Mouse (Mus musculus) forebrain, embryonic 11.5 days (tissue): ENCODE measurements at regions not wholly inside any gene's neighbourhood (a gene's known extent, or its start where the extent isn't known, plus 50 kb on each side); places are given as distances from the start of the nearest gene placed in this dataset.

Source experiments
- ATAC-seq: fragments of 200-750 bp; cut with Nextera tagmentation; replicated peaks from 2 replicates; pipeline ENCODE4 v1.8.0; 2017; ENCODE audit warnings: moderate TSS enrichment; ENCODE audit not compliant: low FRiP score
- DNase-seq: peaks from one replicate; pipeline ENCODE4 v3.0.0-alpha.2; 2017; ENCODE audit warnings: low spot score
- H3K27ac ChIP-seq: fragments of 300-500 bp; sonication (generic); 2 replicates; pipeline ENCODE4 v1.5.1; 2014; ENCODE audit warnings: low read depth, low read length
- H3K27me3 ChIP-seq: fragments of 300-500 bp; sonication (generic); 2 replicates; pipeline ENCODE4 v1.6.1; 2014; ENCODE audit warnings: mild to moderate bottlenecking, low read length, mixed read lengths; ENCODE audit not compliant: control insufficient read depth, insufficient read depth
- H3K36me3 ChIP-seq: fragments of 300-500 bp; sonication (generic); 2 replicates; pipeline ENCODE4 v1.6.1; 2014; ENCODE audit warnings: mild to moderate bottlenecking, low read length, moderate library complexity, mixed read lengths; ENCODE audit not compliant: control insufficient read depth, insufficient read depth
- H3K4me1 ChIP-seq: fragments of 300-500 bp; sonication (generic); replicated peaks from 2 replicates; pipeline ENCODE4 v1.6.1; 2014; ENCODE audit warnings: low read length, mixed read lengths; ENCODE audit not compliant: control insufficient read depth, insufficient read depth
- H3K4me2 ChIP-seq: fragments of 300-500 bp; sonication (generic); 2 replicates; pipeline ENCODE4 v1.6.1; 2014; ENCODE audit warnings: low read depth, mild to moderate bottlenecking, low read length, moderate library complexity, mixed read lengths; ENCODE audit not compliant: severe bottlenecking
- H3K4me3 ChIP-seq: fragments of 300-500 bp; sonication (generic); 2 replicates; pipeline ENCODE4 v1.5.1; 2014; ENCODE audit warnings: low read depth, low read length
- H3K9ac ChIP-seq: fragments of 300-500 bp; sonication (generic); 2 replicates; pipeline ENCODE4 v1.6.1; 2014; ENCODE audit warnings: low read length
- H3K9me3 ChIP-seq: fragments of 300-500 bp; sonication (generic); 2 replicates; pipeline ENCODE4 v1.6.1; 2016; ENCODE audit warnings: low read length, mixed read lengths; ENCODE audit not compliant: control insufficient read depth
- WGBS: fragments of 180-500 bp; shearing (Covaris S2); extraction: QIAGEN DNeasy Blood & Tissue Kit; methylation state at CpG from one replicate; pipeline ENCODE4 v1.1.7; 2014; 5-methylcytosine and 5-hydroxymethylcytosine counted together

DNA sequence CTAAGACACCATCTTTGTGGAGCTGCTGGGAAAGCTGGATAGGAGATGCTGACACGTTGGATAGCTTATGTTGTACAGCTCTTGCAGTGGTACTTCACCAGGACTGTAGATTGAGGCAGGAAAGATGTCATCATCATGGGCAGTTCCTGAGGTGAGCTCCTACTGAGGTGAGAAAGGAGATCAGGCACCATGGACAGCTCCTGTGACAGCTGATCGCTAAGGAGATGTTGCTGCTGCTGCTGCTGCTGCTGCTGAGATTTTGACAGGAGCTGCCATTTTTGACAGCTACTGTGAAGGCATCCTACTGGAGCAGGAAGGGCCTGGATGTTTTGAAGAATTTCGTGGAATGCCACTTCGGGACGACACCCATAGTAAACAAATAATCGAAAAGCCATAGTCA is 152.6 kb downstream of the Adam29 start:
- Histone ChIP-seq H3K27me3 (no peaks in the 10 kb centered on the region), H3K4me3 (no peak overlapping the region), H3K4me1 (no peaks in the 10 kb centered on the region), H3K36me3 (no peaks in the 10 kb centered on the region), H3K27ac (no peak overlapping the region), H3K4me2 (no peak overlapping the region), H3K9ac (no peak overlapping the region), H3K9me3 (no peaks in the 10 kb centered on the region)
- ATAC-seq, result no peak
- no peak for DNase-seq
- 61% methylated on average over 6 of the region's 6 CpGs for WGBS

DNA sequence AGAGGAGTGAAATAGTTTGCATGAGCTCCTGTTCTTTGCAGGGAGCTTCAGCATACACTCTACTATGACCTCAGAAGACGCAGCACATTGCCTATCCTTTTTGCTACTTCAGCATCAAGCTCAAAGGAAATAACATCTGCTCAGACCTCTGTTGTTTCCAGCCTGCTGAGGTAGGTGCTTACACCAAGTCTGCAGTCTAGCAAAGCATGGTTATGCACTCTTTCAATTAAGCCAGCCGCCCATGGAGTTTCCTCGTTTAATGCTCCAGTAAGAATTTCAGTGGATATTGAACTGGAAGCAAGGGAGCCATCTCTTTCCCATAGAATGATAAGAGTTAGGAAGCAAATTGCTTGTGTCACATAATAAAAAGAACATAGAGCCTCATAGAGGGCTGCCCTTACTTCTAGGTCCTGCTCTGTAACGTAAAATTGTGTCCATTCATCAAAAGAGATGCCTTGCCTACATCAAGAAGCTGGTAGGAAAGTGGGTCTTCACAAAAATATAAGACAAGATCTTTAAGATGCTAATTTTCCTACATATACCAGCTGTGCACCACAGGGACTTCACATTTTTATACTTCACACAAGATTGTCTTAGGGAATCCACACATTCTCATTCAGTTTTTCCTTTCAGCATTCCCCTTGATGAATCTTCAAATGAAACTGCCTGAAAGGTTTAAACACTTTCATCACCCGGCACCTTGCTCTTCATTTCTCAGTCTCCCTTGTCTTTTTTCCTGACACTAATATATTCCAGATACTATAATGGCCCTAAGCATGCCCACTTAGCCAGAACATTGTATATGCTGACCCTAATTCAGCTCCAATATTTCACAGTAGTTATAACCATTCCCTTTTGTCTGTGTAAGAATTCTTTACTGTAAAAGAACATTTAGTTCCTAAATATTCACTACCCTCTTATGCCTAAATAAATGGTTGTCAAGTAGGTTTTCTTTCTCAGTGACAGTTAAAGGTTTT is 182.2 kb downstream of the Adam29 start:
- H3K4me1 ChIP-seq, result no peaks in the 10 kb centered on the region
- no peak overlapping the region for H3K9ac ChIP-seq
- no peak for DNase-seq
- H3K4me3 ChIP-seq, result no peak overlapping the region
- H3K27ac ChIP-seq, result no peak overlapping the region
- WGBS, result 82% methylated on average over 5 of the region's 5 CpGs
- H3K4me2 ChIP-seq, result no peak overlapping the region
- no peaks in the 10 kb centered on the region for H3K27me3 ChIP-seq
- no peak for ATAC-seq
- H3K9me3 ChIP-seq, result no peaks in the 10 kb centered on the region
- H3K36me3 ChIP-seq, result no peaks in the 10 kb centered on the region

DNA sequence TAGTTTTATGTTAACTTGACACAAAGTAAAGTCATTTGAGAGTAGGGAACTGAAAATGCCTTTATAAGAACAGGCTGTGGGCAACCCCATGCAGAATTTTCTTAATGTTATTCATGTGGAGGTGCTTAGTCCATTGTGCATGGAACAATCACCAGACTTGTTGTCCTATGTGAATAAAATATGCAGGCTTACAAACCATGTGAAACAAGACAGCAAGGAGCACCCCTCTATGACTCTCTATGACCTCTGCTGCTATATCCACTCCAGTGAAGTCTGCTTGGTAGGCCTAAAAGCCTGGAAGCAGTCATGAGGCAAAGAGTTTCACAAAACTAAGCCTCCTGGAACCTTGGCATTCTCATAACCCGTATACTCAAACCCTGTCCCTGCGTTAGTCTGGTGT is 215.0 kb downstream of the Adam29 start:
- Histone ChIP-seq H3K36me3 (no peaks in the 10 kb centered on the region), H3K4me2 (no peak overlapping the region), H3K9me3 (no peaks in the 10 kb centered on the region), H3K27me3 (no peaks in the 10 kb centered on the region), H3K4me1 (no peaks in the 10 kb centered on the region), H3K4me3 (no peak overlapping the region), H3K27ac (no peak overlapping the region), H3K9ac (no peak overlapping the region)
- WGBS, result 80% methylated on average over 2 of the region's 2 CpGs
- ATAC-seq (peak; percentile 65; the same call in 1 of the 2 replicates), DNase-seq (no peak)

DNA sequence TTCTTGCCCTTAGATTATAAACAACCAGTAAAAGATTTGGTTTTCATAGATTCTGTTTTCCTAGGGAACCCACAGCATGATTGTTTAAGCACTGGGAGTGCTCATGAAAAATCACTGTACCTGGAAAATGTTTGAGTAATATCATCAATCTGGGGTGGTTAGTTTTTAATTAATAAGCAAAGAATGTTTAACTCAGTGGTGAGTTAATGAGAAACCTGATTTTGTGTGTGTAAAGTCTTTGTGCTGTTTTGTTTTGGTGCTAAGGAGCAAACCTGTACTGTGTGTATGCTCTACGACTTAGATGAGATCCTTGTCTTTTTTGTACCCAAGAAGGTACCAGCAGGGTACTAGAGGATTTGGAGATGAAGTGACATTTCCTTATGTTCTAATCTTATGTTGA is 226.3 kb downstream of the Adam29 start:
- no peak overlapping the region for H3K9ac ChIP-seq
- ATAC-seq, result no peak
- no peaks in the 10 kb centered on the region for H3K4me1 ChIP-seq
- H3K4me2 ChIP-seq, result no peak overlapping the region
- no peak overlapping the region for H3K27ac ChIP-seq
- H3K27me3 ChIP-seq, result no peaks in the 10 kb centered on the region
- no peak overlapping the region for H3K4me3 ChIP-seq
- 82% methylated on average over 1 of the region's 1 CpGs for WGBS
- no peaks in the 10 kb centered on the region for H3K9me3 ChIP-seq
- H3K36me3 ChIP-seq, result no peaks in the 10 kb centered on the region
- DNase-seq, result no peak

DNA sequence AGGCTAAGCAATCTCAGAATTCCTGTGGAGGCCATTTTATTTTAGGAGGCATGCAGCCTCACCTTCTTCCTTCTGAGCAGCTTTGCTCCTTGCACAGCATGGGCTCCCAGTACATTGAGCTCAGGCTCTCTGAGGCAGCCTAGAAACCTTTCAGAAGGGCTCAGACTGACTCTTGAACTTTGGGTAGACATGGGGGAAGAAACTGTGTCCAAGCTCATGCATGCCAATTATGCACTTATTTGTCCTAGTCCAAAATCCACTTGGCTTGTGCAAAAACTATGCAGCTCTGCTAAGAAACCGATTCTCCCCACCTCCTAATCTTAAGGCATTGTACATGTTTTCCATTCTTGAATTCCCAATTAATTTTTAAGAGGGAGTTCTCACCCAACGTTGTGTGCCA is 268.0 kb downstream of the Adam29 start:
- Histone ChIP-seq H3K4me2 (no peak overlapping the region), H3K27me3 (no peaks in the 10 kb centered on the region), H3K4me3 (no peak overlapping the region), H3K9ac (no peak overlapping the region), H3K9me3 (no peaks in the 10 kb centered on the region), H3K36me3 (no peaks in the 10 kb centered on the region), H3K27ac (no peak overlapping the region), H3K4me1 (no peaks in the 10 kb centered on the region)
- ATAC-seq (no peak), DNase-seq (no peak)
- WGBS, result 86% methylated on average over 2 of the region's 2 CpGs

DNA sequence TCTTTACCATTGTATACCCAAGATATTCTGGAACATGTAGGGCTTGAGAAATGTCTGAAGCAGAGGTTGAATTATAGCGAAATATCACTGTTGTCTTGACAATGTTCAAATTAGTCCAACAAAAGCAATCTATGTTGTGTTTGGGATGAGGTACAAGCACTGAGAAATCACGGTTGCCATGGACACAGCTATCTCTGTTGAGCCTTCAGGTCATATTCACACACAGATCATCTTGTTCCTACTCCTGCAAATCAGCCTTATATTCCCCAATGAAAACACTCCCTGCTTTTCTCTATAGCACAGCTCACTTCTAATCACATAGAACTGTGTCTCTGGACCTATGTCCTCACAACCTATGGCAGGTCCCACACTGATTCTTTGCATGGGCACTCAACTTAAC is 284.3 kb downstream of the Adam29 start:
- H3K4me2 ChIP-seq, result no peak overlapping the region
- no peaks in the 10 kb centered on the region for H3K27me3 ChIP-seq
- ATAC-seq, result no peak
- no peaks in the 10 kb centered on the region for H3K4me1 ChIP-seq
- no peak overlapping the region for H3K27ac ChIP-seq
- H3K4me3 ChIP-seq, result no peak overlapping the region
- no peak for DNase-seq
- no peak overlapping the region for H3K9ac ChIP-seq
- H3K9me3 ChIP-seq, result no peaks in the 10 kb centered on the region
- no peaks in the 10 kb centered on the region for H3K36me3 ChIP-seq
- WGBS, result 79% methylated on average over 2 of the region's 2 CpGs
